Mouse (Mus musculus): Measurements from ENCODE around the gene Ppp1r8. TPM values are rescaled to one million over a fixed set of nuclear protein-coding genes. Genes with fewer than 3 reads are reported as not detected.

Ppp1r8 gene
- polyA plus RNA-seq, 2 experiments, result 66.2 to 91.6 TPM

DNA sequence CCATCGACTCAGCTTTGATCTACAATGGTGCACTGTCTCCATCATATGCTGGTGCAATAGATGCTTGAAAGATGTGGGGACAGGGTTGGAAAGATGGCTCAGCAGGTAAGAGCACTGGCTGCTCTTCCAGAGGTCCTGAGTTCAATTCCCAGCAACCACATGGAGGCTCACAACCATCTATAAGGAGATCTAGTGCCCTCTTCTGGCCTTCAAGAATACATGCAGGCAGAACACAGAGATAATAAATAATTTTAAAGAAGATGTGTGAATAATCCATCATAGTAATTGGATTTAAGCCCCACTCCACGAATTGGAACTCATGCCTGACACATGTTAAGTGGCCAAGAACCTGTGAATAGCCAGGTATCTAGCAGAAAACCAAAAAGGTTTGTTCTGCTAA lies 24.5 kb downstream of the Ppp1r8 start:
- no peak for TF ChIP-seq POLR2A (IDR thresholded peaks at IDR 0.05; ENCODE audit: borderline replicate concordance, extremely low read depth, insufficient read depth, insufficient read length)
- no peak overlapping the region for H3K4me3 ChIP-seq (replicated peaks; ENCODE audit: low read length)
- DNase-seq (ENCODE audit: low spot score), result no peak
- no peaks in the 10 kb centered on the region for H3K27me3 ChIP-seq (ENCODE audit: control insufficient read depth, insufficient read depth, low read length)
- no peaks in the 10 kb centered on the region for H3K4me1 ChIP-seq (ENCODE audit: control insufficient read depth, insufficient read depth, low read length)
- H3K9ac ChIP-seq (ENCODE audit: low read depth, low read length, severe bottlenecking), result no peak overlapping the region
- WGBS, result 53% methylated on average over 2 of the region's 2 CpGs
- no peak overlapping the region for H3K27ac ChIP-seq (replicated peaks; ENCODE audit: low read depth, low read length)
- H3K9me3 ChIP-seq (ENCODE audit: control insufficient read depth, low read length), result 0 out of 2 replicates have a peak, but pooled peaks cover 7% of the 10 kb centered on the region
- ATAC-seq (ENCODE audit: low FRiP score, low read depth), result no peak
- H3K36me3 ChIP-seq (ENCODE audit: control insufficient read depth, insufficient read depth, low read length), result no peaks in the 10 kb centered on the region
- no peak overlapping the region for H3K4me2 ChIP-seq (replicated peaks; ENCODE audit: low read depth, low read length, severe bottlenecking)

DNA sequence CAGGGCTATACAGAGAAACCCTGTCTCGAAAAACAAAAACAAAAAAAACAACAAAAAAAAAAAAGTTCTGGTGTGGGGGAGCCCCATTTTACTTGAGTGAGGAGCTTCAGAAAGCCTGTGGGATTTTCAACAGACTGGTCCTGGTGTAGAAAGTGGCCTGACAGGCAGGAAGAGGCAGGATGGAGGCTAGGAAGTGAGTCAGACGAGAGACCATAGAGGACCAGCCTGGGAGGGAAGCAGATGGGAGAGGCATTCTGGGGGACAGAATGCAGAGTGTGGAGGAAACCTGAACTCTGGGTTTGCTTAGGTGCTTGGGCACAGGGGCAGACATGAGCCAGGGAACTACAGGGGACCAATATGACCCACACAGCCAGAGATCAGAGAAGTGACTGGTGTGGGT lies 26.1 kb downstream of the Ppp1r8 start:
- no peak for DNase-seq (ENCODE audit: low spot score)
- H3K4me1 ChIP-seq (ENCODE audit: control insufficient read depth, insufficient read depth, low read length), result no peaks in the 10 kb centered on the region
- no peaks in the 10 kb centered on the region for H3K36me3 ChIP-seq (ENCODE audit: control insufficient read depth, insufficient read depth, low read length)
- no peak for TF ChIP-seq POLR2A (IDR thresholded peaks at IDR 0.05; ENCODE audit: borderline replicate concordance, extremely low read depth, insufficient read depth, insufficient read length)
- H3K27ac ChIP-seq (replicated peaks; ENCODE audit: low read depth, low read length), result no peak overlapping the region
- no peak for ATAC-seq (ENCODE audit: low FRiP score, low read depth)
- no peak overlapping the region for H3K9ac ChIP-seq (ENCODE audit: low read depth, low read length, severe bottlenecking)
- H3K4me3 ChIP-seq (replicated peaks; ENCODE audit: low read length), result no peak overlapping the region
- no peak overlapping the region for H3K4me2 ChIP-seq (replicated peaks; ENCODE audit: low read depth, low read length, severe bottlenecking)
- H3K9me3 ChIP-seq (ENCODE audit: control insufficient read depth, low read length), result 0 out of 2 replicates have a peak, but pooled peaks cover 7% of the 10 kb centered on the region
- WGBS, result 41% methylated on average over 2 of the region's 2 CpGs
- H3K27me3 ChIP-seq (ENCODE audit: control insufficient read depth, insufficient read depth, low read length), result no peaks in the 10 kb centered on the region

DNA sequence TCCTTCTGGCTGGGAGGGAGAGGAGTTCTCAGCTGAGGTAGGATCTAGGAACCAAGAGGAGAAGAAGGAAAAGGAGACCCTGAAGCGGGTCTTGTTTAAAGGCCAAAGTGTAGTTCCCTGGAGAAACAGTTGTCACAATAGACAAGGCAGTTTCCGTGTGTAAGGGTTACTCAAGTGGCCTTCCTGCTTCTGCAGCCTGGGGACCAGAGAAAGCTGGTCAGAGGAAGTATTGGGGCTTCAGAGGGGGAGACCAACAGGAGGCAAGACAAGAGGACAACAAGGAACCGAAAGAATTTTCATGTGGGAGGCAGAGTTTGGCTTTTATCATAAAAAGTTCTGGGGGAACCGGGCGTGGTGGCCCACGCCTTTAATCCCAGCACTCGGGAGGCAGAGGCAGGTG lies 26.6 kb downstream of the Ppp1r8 start:
- H3K4me1 ChIP-seq (ENCODE audit: control insufficient read depth, insufficient read depth, low read length), result no peaks in the 10 kb centered on the region
- no peak overlapping the region for H3K4me3 ChIP-seq (replicated peaks; ENCODE audit: low read length)
- DNase-seq (ENCODE audit: low spot score) (no peak), ATAC-seq (ENCODE audit: low FRiP score, low read depth) (no peak)
- no peaks in the 10 kb centered on the region for H3K36me3 ChIP-seq (ENCODE audit: control insufficient read depth, insufficient read depth, low read length)
- peaks cover 7% of the 10 kb centered on the region; the same call in 1 of the 2 replicates for H3K9me3 ChIP-seq (ENCODE audit: control insufficient read depth, low read length)
- 86% methylated on average over 7 of the region's 7 CpGs for WGBS
- H3K4me2 ChIP-seq (replicated peaks; ENCODE audit: low read depth, low read length, severe bottlenecking), result no peak overlapping the region
- no peak overlapping the region for H3K27ac ChIP-seq (replicated peaks; ENCODE audit: low read depth, low read length)
- no peak for TF ChIP-seq POLR2A (IDR thresholded peaks at IDR 0.05; ENCODE audit: borderline replicate concordance, extremely low read depth, insufficient read depth, insufficient read length)
- H3K27me3 ChIP-seq (ENCODE audit: control insufficient read depth, insufficient read depth, low read length), result no peaks in the 10 kb centered on the region
- H3K9ac ChIP-seq (ENCODE audit: low read depth, low read length, severe bottlenecking), result no peak overlapping the region

DNA sequence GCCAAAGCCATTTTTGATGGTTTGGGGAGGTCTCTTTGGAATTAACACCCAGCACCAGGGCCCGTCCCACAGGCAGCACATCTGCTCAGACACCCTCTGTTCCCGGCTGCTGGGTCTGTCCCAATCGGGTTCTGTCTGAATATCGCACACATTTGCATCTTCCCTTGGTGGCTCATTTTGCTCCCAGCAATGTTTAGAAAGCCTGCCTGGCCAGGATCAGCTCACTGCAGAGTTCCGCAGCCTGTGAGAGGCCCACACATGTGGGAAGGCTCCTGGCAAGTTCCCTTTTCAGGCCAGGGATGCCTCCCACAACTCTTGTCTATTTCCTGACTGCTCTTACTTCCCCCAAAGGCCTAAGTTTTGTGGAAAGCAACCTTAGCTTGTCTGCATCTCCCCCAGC lies 33.3 kb downstream of the Ppp1r8 start:
- no peak overlapping the region for H3K9ac ChIP-seq (ENCODE audit: low read depth, low read length, severe bottlenecking)
- H3K9me3 ChIP-seq (ENCODE audit: control insufficient read depth, low read length), result no peaks in the 10 kb centered on the region; the same call in 1 of the 2 replicates
- 82% methylated on average over 5 of the region's 5 CpGs for WGBS
- TF ChIP-seq POLR2A (IDR thresholded peaks at IDR 0.05; ENCODE audit: borderline replicate concordance, extremely low read depth, insufficient read depth, insufficient read length), result no peak
- no peak for DNase-seq (ENCODE audit: low spot score)
- no peaks in the 10 kb centered on the region for H3K36me3 ChIP-seq (ENCODE audit: control insufficient read depth, insufficient read depth, low read length)
- no peak for ATAC-seq (ENCODE audit: low FRiP score, low read depth)
- no peaks in the 10 kb centered on the region for H3K4me1 ChIP-seq (ENCODE audit: control insufficient read depth, insufficient read depth, low read length)
- H3K27me3 ChIP-seq (ENCODE audit: control insufficient read depth, insufficient read depth, low read length), result no peaks in the 10 kb centered on the region
- H3K4me2 ChIP-seq (replicated peaks; ENCODE audit: low read depth, low read length, severe bottlenecking), result no peak overlapping the region
- H3K27ac ChIP-seq (replicated peaks; ENCODE audit: low read depth, low read length), result no peak overlapping the region
- no peak overlapping the region for H3K4me3 ChIP-seq (replicated peaks; ENCODE audit: low read length)

DNA sequence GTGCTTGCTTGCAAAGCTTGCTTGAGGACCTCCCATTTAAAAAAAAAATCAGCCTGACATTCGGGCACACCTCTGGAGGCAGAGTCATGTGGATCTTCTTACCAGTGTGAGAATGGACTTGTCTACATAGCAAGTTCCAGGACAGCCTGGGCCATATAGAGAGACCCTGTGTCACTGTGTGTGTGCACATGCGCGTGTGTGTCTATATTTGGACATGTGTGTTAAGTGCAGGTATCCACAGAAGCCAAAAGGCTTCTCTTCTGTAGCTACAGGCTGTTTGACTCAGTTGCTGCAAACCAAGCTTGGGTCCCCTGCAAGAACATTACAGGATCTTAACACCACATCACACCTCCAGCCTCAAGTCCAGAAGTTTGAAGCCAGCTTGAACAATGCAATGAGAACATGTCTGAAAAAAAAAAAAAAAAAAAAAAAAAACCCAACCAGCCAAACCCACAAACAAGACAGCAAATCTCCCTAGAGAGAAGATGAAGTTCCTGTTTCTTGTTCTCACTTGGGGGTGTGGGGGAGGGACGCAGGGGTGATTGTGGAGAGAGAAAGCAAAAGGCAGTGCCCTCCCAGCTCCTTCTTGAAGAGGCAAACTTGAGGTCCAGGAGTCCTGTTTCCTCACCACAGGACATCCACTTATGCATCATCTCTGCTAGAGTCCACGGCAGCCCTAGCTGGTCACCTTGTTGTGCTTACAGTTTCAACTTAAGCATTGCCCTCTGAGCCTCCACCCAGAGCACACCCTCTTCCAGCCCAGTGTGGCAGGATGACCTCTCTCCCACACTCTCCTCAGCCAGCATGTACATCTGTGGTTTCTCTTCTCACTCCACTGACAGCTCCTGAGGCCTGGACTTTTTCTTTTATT lies 35.0 kb downstream of the Ppp1r8 start:
- DNase-seq (ENCODE audit: low spot score) (no peak), ATAC-seq (ENCODE audit: low FRiP score, low read depth) (no peak)
- 71% methylated on average over 5 of the region's 5 CpGs for WGBS

More for the DNA sequence above, 35.0 kb downstream of the Ppp1r8 start:
- no peaks in the 10 kb centered on the region for H3K4me1 ChIP-seq (ENCODE audit: control insufficient read depth, insufficient read depth, low read length)
- H3K4me3 ChIP-seq (replicated peaks; ENCODE audit: low read length), result no peak overlapping the region
- no peak overlapping the region for H3K4me2 ChIP-seq (replicated peaks; ENCODE audit: low read depth, low read length, severe bottlenecking)
- H3K27ac ChIP-seq (replicated peaks; ENCODE audit: low read depth, low read length), result no peak overlapping the region
- no peak overlapping the region for H3K9ac ChIP-seq (ENCODE audit: low read depth, low read length, severe bottlenecking)
- no peak for TF ChIP-seq POLR2A (IDR thresholded peaks at IDR 0.05; ENCODE audit: borderline replicate concordance, extremely low read depth, insufficient read depth, insufficient read length)
- no peaks in the 10 kb centered on the region; the same call in 1 of the 2 replicates for H3K9me3 ChIP-seq (ENCODE audit: control insufficient read depth, low read length)
- no peaks in the 10 kb centered on the region for H3K27me3 ChIP-seq (ENCODE audit: control insufficient read depth, insufficient read depth, low read length)
- H3K36me3 ChIP-seq (ENCODE audit: control insufficient read depth, insufficient read depth, low read length), result no peaks in the 10 kb centered on the region

All from limb, embryonic 14.5 days (tissue).